Mouse (Mus musculus) cerebellum, adult 11 months (tissue): Measurements from ENCODE around the gene Lrrc42.

Experiments used
- DNase-seq: peaks from one replicate; pipeline ENCODE4 v3.0.0; 2022

Gene Lrrc42

DNA sequence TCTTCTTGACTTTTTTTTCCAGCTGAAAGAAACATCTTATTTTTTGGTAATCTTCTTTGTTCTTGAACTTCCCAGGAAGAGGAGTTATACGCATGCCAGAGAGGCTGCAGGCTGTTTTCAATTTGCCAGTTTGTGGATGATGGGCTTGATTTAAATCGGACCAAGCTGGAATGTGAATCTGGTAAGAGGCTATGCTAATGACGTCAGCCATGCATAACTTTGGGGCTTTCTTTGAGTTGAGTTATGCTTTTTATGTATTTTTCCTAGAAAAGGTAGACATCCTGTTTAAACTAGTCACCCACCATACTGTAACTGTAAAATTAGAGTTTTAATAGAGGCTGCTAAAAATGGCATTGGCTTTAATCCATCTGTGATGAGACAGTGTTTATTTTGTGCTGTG is 67.6 kb downstream of the Lrrc42 start:
- DNase-seq: no peak
